Mouse (Mus musculus): ENCODE results near the gene Iqgap3.

DNA sequence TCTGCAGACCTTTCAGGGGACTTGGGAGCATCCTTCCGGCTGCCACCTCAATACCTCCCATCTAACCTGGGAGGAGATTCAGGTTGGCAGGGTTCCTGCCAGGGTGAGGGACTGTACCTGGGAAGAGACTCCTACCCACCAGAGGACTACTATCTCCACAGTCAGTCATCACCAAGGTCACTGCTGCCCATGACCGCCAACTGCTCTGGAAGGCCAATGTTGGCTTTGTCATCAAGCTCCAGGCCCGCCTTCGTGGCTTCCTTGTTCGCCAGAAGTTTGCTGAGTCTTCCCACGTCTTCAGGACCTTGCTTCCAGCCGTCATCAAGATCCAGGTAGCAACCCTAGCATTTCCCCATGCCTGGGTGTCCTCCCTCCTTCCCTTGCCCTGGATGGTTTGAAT is 20.0 kb downstream of the Iqgap3 start:
- TF ChIP-seq CTCF (IDR thresholded peaks at IDR 0.05; ENCODE audit: borderline replicate concordance, control insufficient read depth, extremely low read depth, insufficient read depth, low read length, poor library complexity) (no peak), POLR2A (IDR thresholded peaks at IDR 0.05; ENCODE audit: control insufficient read depth, extremely low read depth, insufficient read depth, low read length, poor library complexity) (no peak)

Data from thymus, adult 2 months (tissue).